Mouse (Mus musculus) stomach, postnatal 0 days (tissue): Measurements from ENCODE around the gene Agtpbp1. TPM values are rescaled to one million over a fixed set of nuclear protein-coding genes. Genes with fewer than 3 reads are reported as not detected.
A peak's percentile ranks its signal among the peaks of the same experiment; 100 is the strongest.

Experiments
- ATAC-seq: fragments of 200-750 bp; cut with Nextera tagmentation; 2 replicates; pipeline ENCODE4 v1.8.0; 2017; ENCODE audit not compliant: low FRiP score, low TSS enrichment
- DNase-seq: peaks from one replicate; pipeline ENCODE4 v3.0.0-alpha.2; 2016; ENCODE audit warnings: low spot score
- H3K27ac ChIP-seq: fragments of 300-500 bp; sonication (generic); replicated peaks from 2 replicates; pipeline ENCODE4 v1.5.1; 2014; ENCODE audit warnings: mild to moderate bottlenecking, control low read depth
- H3K27me3 ChIP-seq: fragments of 300-500 bp; sonication (generic); 2 replicates; pipeline ENCODE4 v1.6.1; 2014; ENCODE audit warnings: low read length; ENCODE audit not compliant: control insufficient read depth, insufficient read depth
- H3K36me3 ChIP-seq: fragments of 300-500 bp; sonication (generic); 2 replicates; pipeline ENCODE4 v1.6.1; 2014; ENCODE audit warnings: low read length, mixed read lengths; ENCODE audit not compliant: control insufficient read depth, insufficient read depth
- H3K4me1 ChIP-seq: fragments of 300-500 bp; sonication (generic); replicated peaks from 2 replicates; pipeline ENCODE4 v1.6.1; 2014; ENCODE audit warnings: antibody characterized with exemption; ENCODE audit not compliant: control insufficient read depth, insufficient read depth
- H3K4me2 ChIP-seq: fragments of 300-500 bp; sonication (generic); replicated peaks from 2 replicates; pipeline ENCODE4 v1.6.1; 2014; ENCODE audit warnings: low read depth, mild to moderate bottlenecking, control low read depth, moderate library complexity
- H3K4me3 ChIP-seq: fragments of 300-500 bp; sonication (generic); 2 replicates; pipeline ENCODE4 v1.5.1; 2014; ENCODE audit warnings: low read depth, low read length, control low read depth
- H3K9ac ChIP-seq: fragments of 300-500 bp; sonication (generic); 2 replicates; pipeline ENCODE4 v1.6.1; 2014; ENCODE audit warnings: mild to moderate bottlenecking, low read length, control low read depth, mixed read lengths
- H3K9me3 ChIP-seq: fragments of 300-500 bp; sonication (generic); 2 replicates; pipeline ENCODE4 v1.6.1; 2016; ENCODE audit warnings: low read length; ENCODE audit not compliant: control insufficient read depth
- CTCF ChIP-seq: IDR thresholded peaks from 2 replicates; pipeline ENCODE4 v1.5.1; 2016; ENCODE audit warnings: antibody characterized with exemption, low read depth, mild to moderate bottlenecking, moderate library complexity
- EP300 ChIP-seq: optimal IDR thresholded peaks from 2 replicates; pipeline ENCODE3; 2016; ENCODE audit warnings: antibody characterized with exemption
- WGBS: fragments of 180-500 bp; shearing (Covaris S2); extraction: QIAGEN DNeasy Blood & Tissue Kit; methylation state at CpG from one replicate; pipeline ENCODE4 v1.1.7; 2014; 5-methylcytosine and 5-hydroxymethylcytosine counted together
- polyA plus RNA-seq: library from polyadenylated mRNA; unstranded; fragments of >200 nt; fragmentation: Nextera tagmentation; extraction: Ambion mirVana; gene quantifications from 2 replicates; pipeline ENCODE4 v1.2.1, GENCODE M21; 2015

Gene Agtpbp1
- polyA plus RNA-seq, 1 experiment from 2014 or later, result 12.4 TPM

- Histone ChIP-seq H3K27me3 (no peaks in the 10 kb centered on the region), H3K9ac (no peak overlapping the region), H3K4me1 (0 out of 2 replicates have a peak, but pooled peaks cover 2% of the 10 kb centered on the region), H3K36me3 (no peaks in the 10 kb centered on the region; the same call in 1 of the 2 replicates), H3K9me3 (no peaks in the 10 kb centered on the region), H3K4me2 (no peak overlapping the region), H3K27ac (no peak overlapping the region), H3K4me3 (no peak overlapping the region)
- DNase-seq (no peak), ATAC-seq (no peak)
- TF ChIP-seq EP300, result no peak
- no peak for TF ChIP-seq CTCF
- 78% methylated on average over 4 of the region's 4 CpGs for WGBS
Measured at GRCm38 (mm10) chr13:59589672-59590071, 4.6 kb upstream of the Agtpbp1 start.

DNA sequence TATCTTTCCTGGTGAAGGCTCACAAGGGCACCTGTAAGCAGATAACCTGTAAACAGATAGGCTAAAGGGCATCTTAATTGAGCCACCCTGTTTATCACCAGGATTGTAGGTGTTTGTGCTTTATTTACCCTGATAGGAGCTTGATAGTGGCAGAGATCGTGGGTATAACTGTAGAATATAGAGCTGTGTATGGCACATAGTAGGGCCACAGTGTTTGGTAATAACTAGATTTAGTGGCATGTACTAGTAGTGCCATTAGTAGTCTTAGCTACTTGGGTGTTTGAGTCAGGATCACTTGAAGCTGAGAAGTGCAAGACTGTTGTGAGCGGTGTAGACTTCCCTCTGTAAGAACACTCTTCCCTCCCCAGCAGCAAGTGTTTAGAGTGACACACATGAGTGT, 2.2 kb upstream of the Agtpbp1 start:
- no peak overlapping the region for H3K4me2 ChIP-seq
- H3K4me1 ChIP-seq, result 0 out of 2 replicates have a peak, but pooled peaks cover 2% of the 10 kb centered on the region
- TF ChIP-seq EP300, result no peak
- TF ChIP-seq CTCF, result no peak
- no peaks in the 10 kb centered on the region for H3K9me3 ChIP-seq
- ATAC-seq, result no peak
- no peak for DNase-seq
- H3K27ac ChIP-seq, result no peak overlapping the region
- WGBS, result 87% methylated on average over 2 of the region's 2 CpGs
- peak overlapping the region; percentile 0; the same call in 1 of the 2 replicates for H3K9ac ChIP-seq
- no peaks in the 10 kb centered on the region for H3K27me3 ChIP-seq
- no peaks in the 10 kb centered on the region for H3K36me3 ChIP-seq
- no peak overlapping the region for H3K4me3 ChIP-seq

DNA sequence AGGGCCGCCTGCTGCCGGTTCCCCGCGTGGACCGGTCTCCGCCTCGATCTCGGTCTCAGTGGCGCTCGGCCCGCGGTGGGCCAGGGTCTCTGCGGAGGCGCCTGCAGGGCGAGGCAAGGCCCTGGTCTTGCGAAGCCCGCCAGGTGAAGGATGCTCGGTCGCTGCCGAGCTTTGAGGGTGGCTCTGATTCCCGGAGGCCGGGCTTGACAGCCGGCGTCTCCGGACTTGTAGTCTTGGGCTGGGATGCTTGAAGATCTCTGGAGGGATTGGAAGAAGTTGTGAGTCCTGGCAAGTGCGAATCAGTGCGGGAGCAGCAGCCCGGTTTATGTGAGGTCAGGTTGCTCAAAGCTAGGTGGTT, 600 bp upstream of the Agtpbp1 start:
- no peak for ATAC-seq
- Histone ChIP-seq H3K9ac (peak overlapping the region; percentile 77), H3K27me3 (no peaks in the 10 kb centered on the region)

GRCm38 (mm10) chr13:59584481-59584880, 546 bp downstream of the Agtpbp1 start:
- TF ChIP-seq CTCF, result peak; percentile 55
- TF ChIP-seq EP300, result no peak
- WGBS, result 2% methylated on average over 9 of the region's 9 CpGs
- DNase-seq (peak; percentile 47), ATAC-seq (peak; percentile 38)
- H3K4me2 ChIP-seq, result peak overlapping the region; percentile 96
- H3K9ac ChIP-seq, result peak overlapping the region; percentile 65
- H3K4me1 ChIP-seq, result 0 out of 2 replicates have a peak, but pooled peaks cover 2% of the 10 kb centered on the region
- no peaks in the 10 kb centered on the region for H3K9me3 ChIP-seq
- H3K4me3 ChIP-seq, result peak overlapping the region; percentile 52
- H3K36me3 ChIP-seq, result no peaks in the 10 kb centered on the region
- H3K27me3 ChIP-seq, result no peaks in the 10 kb centered on the region
- H3K27ac ChIP-seq, result peak overlapping the region; percentile 69

More for the DNA sequence above, 600 bp upstream of the Agtpbp1 start:
- no peak for DNase-seq
- H3K4me2 ChIP-seq, result peak overlapping the region; percentile 66
- H3K4me3 ChIP-seq, result peak overlapping the region; percentile 77
- no peaks in the 10 kb centered on the region for H3K9me3 ChIP-seq
- H3K4me1 ChIP-seq, result 0 out of 2 replicates have a peak, but pooled peaks cover 2% of the 10 kb centered on the region
- no peaks in the 10 kb centered on the region for H3K36me3 ChIP-seq
- H3K27ac ChIP-seq, result peak overlapping the region; percentile 87
- WGBS, result under 1% methylated on average over 28 of the region's 28 CpGs
- no peak; the same call in 1 of the 2 replicates for TF ChIP-seq CTCF
- no peak for TF ChIP-seq EP300

DNA sequence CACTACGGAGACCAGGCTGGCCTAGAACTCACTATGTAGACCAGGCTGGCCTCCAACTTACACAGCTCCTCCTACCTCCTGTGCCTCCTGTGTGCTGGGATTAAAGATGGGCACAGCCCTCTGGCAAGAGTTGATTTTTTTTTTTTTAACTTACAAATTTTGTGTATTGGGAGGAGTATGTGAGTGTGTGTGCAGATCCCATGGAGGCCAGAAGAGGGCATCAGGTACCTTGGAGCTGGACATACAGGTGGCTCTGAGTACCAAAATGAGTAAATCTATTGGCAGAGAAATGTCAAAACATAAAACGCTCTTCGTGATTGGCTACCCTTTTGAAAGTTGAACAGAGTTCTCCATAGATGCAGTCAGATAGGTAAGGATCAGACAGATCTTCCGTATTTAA, 4.1 kb downstream of the Agtpbp1 start:
- no peak overlapping the region for H3K4me2 ChIP-seq
- ATAC-seq (no peak), DNase-seq (no peak)
- no peak overlapping the region for H3K27ac ChIP-seq
- H3K27me3 ChIP-seq, result no peaks in the 10 kb centered on the region
- no peak overlapping the region for H3K9ac ChIP-seq
- no peaks in the 10 kb centered on the region for H3K9me3 ChIP-seq
- TF ChIP-seq CTCF (peak; percentile 52), EP300 (no peak)
- H3K4me1 ChIP-seq, result no peaks in the 10 kb centered on the region
- 97% methylated on average over 4 of the region's 4 CpGs for WGBS
- no peak overlapping the region for H3K4me3 ChIP-seq
- no peaks in the 10 kb centered on the region for H3K36me3 ChIP-seq

DNA sequence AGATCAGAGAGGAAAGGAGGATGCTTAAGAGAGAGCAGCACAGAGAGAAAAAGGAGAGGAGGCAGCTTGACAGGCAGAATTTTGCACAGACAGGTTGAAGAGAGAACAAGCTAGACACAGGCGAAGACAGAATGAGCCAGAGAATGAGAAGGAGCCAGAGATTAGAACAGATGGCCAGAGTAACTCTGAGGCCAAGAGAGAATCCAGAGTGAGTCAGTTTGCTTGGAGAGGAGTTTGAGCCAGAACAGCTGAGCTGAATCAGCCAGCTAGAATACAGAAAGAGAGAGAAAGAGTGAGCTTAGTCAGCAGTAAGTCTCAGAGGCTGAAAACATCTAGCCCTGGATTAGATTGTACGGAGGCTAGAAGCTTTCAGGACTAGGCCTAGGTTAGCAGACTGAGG, 12.5 kb downstream of the Agtpbp1 start:
- Histone ChIP-seq H3K4me3 (no peak overlapping the region), H3K9me3 (no peaks in the 10 kb centered on the region), H3K9ac (no peak overlapping the region), H3K27ac (no peak overlapping the region), H3K27me3 (no peaks in the 10 kb centered on the region), H3K4me2 (no peak overlapping the region), H3K36me3 (no peaks in the 10 kb centered on the region), H3K4me1 (no peaks in the 10 kb centered on the region)
- WGBS, result 51% methylated on average over 2 of the region's 2 CpGs
- TF ChIP-seq CTCF (no peak), EP300 (no peak)
- ATAC-seq (no peak; the same call in 1 of the 2 replicates), DNase-seq (no peak)
